Mouse (Mus musculus) pancreas, adult 10 weeks (tissue): Measurements from ENCODE around the gene Lcn9. TPM values are rescaled to one million over a fixed set of nuclear protein-coding genes. Genes with fewer than 3 reads are reported as not detected.

Source experiments
- polyA plus RNA-seq: library from polyadenylated mRNA; stranded (reverse); fragments of 350-450 nt; fragmentation: Illumina TruSeq; extraction: RNeasy Lipid Tissue Mini Kit (QIAGEN cat#74804); gene quantifications from one replicate; pipeline ENCODE4 v1.2.3, GENCODE M21; 2015; ENCODE audit warnings: low read depth, low replicate concordance; ENCODE audit not compliant: insufficient read depth

Lcn9 gene
- not detected for polyA plus RNA-seq

DNA sequence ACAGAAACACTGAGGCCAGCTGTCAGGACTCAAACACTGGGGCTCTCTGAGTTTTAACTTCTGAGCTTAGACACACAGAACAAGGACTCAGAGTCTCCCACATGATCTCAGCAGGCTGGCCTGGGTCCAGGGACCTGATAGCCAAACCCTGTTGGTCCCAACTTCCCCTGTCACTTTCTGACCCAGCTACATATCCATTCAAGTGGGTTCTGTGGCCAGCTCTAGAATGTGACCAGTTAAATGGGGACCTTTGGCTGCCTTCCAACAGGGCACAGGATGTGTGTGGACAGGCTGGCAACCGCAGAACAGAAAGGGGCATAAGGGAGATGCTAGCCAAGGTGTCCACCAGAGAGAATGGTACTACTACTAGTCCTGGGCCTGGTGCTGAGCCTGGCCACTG lies at the start of gene Lcn9:
Lcn9 (plus strand) TSS at position 348 of the 400 bp plus-strand sequence.

DNA sequence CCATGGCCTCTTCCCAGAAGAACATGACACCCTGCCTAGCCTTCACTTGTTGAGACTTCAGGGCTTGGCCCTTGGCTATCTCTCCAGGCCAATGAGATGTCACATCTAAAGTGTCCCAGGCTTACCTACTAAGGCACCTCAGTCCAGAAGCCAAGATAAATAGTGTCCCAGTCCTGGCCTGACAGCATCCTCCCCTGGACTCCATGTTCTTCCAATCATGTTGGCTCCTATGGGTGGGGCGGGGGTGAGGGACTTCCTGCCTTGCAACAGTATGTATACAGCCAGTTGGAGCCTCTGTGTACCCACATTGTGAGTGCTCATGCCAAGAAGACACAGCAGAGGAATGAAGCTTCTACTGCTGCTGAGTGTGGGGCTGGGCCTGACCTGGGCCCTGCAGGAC lies 46.2 kb upstream of the Lcn9 start, which contains the start of gene Lcn11:
Lcn11 (plus strand) TSS at position 301 of the 400 bp plus-strand sequence.

DNA sequence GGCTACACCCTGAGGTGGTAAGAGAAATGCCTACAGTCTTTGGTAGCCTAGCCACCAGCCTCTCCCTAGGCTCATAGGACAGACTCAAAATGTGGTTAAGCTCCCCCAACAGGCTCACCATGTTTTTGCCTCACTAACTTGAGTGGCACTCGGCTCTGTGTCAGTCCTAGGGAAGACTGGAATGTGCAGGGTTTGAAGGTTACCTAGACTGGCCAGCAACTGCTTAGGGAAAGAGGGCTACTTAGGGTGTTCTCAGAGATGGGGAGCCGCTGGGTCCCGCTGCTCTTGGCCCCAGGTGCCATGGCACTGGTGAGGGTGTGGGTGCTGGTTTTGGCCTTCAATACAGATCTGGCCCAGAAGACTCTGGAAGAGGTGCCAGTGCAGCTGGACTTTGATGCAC lies 41.0 kb upstream of the Lcn9 start, which contains the start of gene Gm13539:
Gm13539 (plus strand) TSS at position 301 of the 400 bp plus-strand sequence.

DNA sequence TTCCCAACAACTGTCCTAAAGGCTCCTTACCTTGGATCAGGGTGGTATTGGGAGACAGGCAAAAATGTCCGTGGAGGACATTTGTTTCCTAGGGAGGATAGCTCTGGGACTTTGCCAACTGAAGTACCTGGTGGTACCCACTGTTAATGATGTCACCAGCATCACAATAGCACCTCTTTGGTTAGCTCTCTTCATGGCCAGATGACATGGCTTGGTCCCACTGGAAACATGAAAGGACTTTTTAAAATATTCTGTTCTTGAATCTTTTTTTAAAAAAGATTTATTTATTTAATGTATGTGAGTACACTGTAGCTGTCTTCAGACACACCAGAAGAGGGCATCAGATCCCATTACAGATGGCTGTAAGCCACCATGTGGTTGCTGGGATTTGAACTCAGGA lies 7.2 kb upstream of the Lcn9 start, which contains the start of gene Glt6d1:
Glt6d1 (minus strand) TSS at position 101 of the 400 bp plus-strand sequence.

DNA sequence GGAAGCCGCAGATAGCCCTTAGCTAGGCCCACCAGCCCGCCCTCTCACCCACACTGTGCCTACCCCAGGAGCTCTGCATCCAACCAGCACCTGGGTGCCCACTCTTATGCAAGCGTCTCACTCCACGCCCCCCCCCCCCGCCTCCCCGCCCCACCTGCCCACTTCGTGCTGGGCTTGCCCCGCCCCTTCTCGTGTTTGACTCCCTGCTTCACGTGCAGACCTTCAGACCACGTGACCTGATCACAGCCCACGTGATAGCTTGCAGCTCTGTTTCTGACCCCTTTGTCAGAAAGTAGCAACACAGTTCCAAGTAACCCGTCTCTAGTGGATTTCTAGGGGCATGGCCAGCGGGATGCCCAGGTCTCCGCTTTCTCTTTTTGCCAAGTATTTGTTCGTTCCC lies 24.3 kb downstream of the Lcn9 start, which contains the start of gene Sohlh1:
Sohlh1 (minus strand) TSS at position 23 of the 400 bp plus-strand sequence.

DNA sequence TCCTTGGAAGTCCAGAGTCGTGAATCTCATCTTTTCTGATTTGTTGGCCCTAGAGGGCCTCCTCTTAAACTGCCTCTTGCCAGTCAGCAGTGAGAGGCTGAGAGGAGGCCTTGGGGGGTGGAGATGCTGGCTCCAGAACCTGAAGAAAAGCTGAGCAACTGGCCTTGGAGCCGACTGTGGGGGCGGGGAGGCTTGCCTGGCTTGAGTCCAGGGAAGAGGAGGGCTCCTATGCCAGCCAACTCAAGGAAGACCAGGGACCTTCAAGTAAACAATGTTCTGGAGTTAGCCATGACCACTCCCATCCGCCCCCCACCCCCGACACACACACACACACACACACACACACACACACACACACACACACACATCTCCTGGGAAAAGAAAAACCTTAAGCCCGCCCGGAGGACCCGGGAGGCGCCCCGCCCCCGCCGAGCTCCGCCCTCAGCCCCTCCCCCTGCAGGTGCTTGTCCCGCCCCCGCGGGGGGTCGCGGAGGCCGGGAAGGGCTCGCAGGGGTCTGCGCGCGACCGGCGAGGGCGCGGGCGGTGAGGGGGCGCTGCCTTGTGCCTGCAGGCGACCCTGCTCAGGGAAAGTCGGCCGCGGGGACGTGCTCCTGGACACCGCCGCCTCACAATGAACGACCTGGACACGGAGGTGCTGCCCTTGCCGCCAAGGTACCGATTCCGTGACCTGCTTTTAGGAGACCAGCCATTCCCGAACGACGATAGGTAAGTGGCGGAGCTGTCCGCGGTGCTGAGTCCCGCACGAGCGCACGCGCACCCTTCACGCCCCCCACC lies 40.6 kb downstream of the Lcn9 start, which contains the start of gene Kcnt1:
Kcnt1 (plus strand) TSS at position 398 of the 795 bp plus-strand sequence.

Other genes starting within 250 kb of the Lcn9 start
- 2.6 TPM for gene Mamdc4, start 248.3 kb upstream of the Lcn9 start, polyA plus RNA-seq
- 9.9 TPM for gene Phpt1, start 247.9 kb upstream of the Lcn9 start, polyA plus RNA-seq
- gene Ajm1, start 241.4 kb upstream of the Lcn9 start, polyA plus RNA-seq = 0.63 TPM
- gene Rabl6, start 214.6 kb upstream of the Lcn9 start, polyA plus RNA-seq = 52.4 TPM
- not detected for gene Ccdc183, start 205.5 kb upstream of the Lcn9 start, polyA plus RNA-seq
- 9.0 TPM for gene Tmem141, start 201.1 kb upstream of the Lcn9 start, polyA plus RNA-seq
- gene Fcna, start 195.1 kb upstream of the Lcn9 start, polyA plus RNA-seq = 9.0 TPM
- not detected for gene Lcn8, start 170.0 kb upstream of the Lcn9 start, polyA plus RNA-seq
- gene Lcn5, start 165.2 kb upstream of the Lcn9 start, polyA plus RNA-seq = not detected
- gene Lcn6, start 146.4 kb upstream of the Lcn9 start, polyA plus RNA-seq = not detected
- not detected for gene Lcn10, start 140.4 kb upstream of the Lcn9 start, polyA plus RNA-seq
- not detected for gene Obp2a, start 123.1 kb upstream of the Lcn9 start, polyA plus RNA-seq
- 5.2 TPM for gene Bmyc, start 116.4 kb upstream of the Lcn9 start, polyA plus RNA-seq
- not detected for gene Obp2b, start 86.1 kb upstream of the Lcn9 start, polyA plus RNA-seq
- not detected for gene Lcn3, start 57.6 kb upstream of the Lcn9 start, polyA plus RNA-seq
- not detected for gene Lcn11, start 46.1 kb upstream of the Lcn9 start, polyA plus RNA-seq
- gene Gm13539, start 40.9 kb upstream of the Lcn9 start, polyA plus RNA-seq = not detected
- not detected for gene Glt6d1, start 7.3 kb upstream of the Lcn9 start, polyA plus RNA-seq
- not detected for gene Sohlh1, start 24.1 kb downstream of the Lcn9 start, polyA plus RNA-seq
- 0.18 TPM for gene Kcnt1, start 40.6 kb downstream of the Lcn9 start, polyA plus RNA-seq
- gene Camsap1, start 160.1 kb downstream of the Lcn9 start, polyA plus RNA-seq = 2.7 TPM
- 19.7 TPM for gene Ubac1, start 198.6 kb downstream of the Lcn9 start, polyA plus RNA-seq